Mouse (Mus musculus): ENCODE data around the gene Usp6nl.

DNA sequence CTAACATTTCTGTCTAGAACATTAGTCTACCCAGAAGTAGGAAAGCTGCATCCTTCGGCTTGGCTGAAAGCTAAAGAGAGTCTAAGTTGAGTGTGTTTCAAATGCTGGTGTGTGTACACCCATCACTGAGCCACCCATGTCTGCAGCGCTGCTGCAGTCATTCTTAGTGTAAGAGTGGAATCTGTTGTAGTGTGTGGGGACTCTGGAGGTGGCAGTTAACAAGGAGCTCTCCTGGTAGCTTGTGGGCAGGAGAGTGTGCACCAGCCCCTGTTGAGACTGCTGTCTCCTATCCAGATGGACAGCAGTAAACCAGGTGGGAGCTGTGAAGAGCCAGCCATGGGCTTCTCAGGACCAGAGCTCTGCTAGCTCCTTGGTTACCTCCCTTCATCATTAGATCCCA is 18.0 kb downstream of the Usp6nl start:
- TF ChIP-seq CTCF (IDR thresholded peaks at IDR 0.05; ENCODE audit: low read depth) (no peak), EP300 (IDR thresholded peaks at IDR 0.05; ENCODE audit: low read depth) (no peak)
